Mouse (Mus musculus): ENCODE results near the gene Gm27029.

DNA sequence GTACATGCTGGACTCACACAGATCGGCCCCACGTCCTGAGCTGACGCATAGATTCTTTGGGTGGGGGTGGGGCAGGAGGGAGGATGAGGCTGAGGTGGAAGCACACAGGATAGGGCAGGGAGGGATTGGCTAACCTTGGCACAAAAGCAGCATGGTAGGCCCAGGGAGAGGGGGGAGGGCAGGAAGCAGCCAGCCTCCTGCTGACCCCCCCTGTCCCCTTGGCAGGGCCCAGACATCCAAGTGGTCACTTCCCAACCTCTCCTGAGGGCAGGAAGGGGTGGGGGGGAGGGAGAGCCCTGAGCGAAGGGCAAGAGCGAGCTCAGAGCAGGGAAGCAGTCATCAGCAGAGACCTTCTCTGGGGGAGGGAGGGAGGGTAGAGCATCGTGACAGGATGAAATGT is 35.1 kb upstream of the Gm27029 start:
- TF ChIP-seq CTCF (IDR thresholded peaks at IDR 0.05; ENCODE audit: low read depth, low read length) (no peak), POLR2A (IDR thresholded peaks at IDR 0.05; ENCODE audit: insufficient read depth, low read length) (no peak)

Data from ES-Bruce4 (cell line).